Mouse (Mus musculus): Measurements from ENCODE around the gene Ttc19. TPM values are rescaled to one million over a fixed set of nuclear protein-coding genes. Genes with fewer than 3 reads are reported as not detected.

Gene Ttc19
- polyA plus RNA-seq (2015; fragmentation: Illumina TruSeq; extraction: RNeasy Lipid Tissue Mini Kit (QIAGEN cat#74804); ENCODE audit: low read depth, low replicate concordance): 91.1 TPM

DNA sequence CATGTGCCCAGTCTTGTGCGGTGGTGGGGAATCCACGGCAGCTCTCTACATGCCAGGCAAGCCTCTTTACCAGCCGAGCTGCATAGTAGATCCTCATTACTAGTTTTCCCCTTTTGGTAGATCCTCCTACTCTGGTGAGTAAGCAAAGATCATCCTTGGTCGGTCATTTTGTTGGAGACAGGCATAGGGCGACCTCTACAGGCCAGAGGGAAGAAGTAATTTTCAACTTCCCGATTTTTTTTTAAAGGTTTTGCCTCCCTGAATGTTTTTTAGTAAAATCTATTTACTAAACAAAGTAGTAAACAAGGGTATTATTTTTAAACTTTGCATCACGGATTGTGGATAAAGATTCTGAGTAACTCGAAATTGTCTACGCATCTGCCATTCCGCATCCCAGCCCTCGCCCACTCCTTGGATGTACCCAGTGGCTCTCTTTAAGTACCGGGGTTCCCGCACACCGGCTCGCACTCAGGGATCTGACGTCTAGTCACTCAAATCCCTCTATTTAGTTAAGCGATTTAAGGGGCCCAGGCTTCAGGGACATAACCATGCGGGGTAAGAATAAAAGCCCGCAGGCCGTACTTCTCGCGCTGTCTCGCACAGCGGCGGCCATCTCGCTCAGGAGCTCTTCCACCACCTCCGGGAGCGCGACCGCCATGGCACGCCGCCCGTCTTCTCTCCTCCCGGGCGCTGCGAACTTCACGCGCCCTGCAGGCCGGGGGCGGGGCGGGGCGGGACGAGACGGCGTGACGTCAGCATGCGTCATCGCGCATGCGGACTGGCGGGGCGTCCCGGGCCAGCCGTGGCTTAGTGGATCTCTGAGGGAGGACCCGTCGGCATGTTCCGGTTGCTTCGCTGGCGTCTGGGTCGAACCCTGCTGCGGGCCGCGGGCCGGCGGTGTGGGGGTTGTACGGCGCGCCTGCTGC lies at the start of gene Ttc19, which contains the start of gene Zswim7:
Gene Ttc19 (plus strand): TSS at position 799 of the 926 bp plus-strand sequence.
Gene Zswim7 (minus strand): TSS at position 701 of the 926 bp plus-strand sequence.

DNA sequence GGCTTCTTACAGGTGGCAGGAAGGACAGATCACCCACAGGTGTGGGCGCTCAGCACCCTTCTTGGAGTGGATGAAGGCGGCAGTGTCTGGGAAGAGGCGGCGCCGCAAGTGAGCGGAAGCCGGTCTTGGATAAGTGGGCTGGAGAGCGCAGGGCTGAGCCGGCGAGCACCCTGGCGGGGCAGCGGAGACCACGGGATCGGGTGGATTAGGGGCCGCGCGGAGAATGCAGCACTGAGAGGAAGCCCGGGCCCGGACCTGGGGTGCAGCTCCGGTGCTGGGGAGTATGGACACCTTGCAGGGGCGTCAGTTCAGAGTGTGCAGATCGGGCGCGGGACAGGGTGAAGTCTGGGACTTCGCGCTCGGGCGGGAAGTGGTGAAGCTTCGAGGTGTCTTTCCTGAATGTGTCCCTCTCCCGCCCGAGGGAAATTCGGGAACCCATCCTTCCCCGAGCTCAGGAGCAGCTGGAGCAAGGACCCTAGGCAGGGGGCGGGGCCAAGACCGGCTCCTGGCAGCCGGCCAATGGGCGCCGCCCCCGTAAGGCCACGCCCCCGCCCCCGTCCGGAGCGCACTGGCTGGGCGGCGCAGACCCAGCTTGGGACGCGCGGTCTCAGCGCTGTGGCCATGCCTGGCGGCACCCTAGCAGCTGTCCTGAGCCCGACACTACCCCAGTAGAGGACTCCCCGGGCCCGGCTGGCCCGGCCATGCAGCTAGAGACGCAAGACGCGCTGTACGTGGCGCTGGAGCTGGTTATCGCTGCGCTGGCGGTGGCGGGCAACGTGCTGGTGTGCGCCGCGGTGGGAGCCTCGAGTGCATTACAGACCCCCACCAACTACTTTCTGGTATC lies 32.6 kb upstream of the Ttc19 start, which contains the start of gene Adora2b:
Gene Adora2b (plus strand): TSS at position 584 of the 844 bp plus-strand sequence.

Other genes with a start within 250 kb of the Ttc19 start
- gene Adora2b, start 32.5 kb upstream of the Ttc19 start, polyA plus RNA-seq (2015; fragmentation: Illumina TruSeq; extraction: RNeasy Lipid Tissue Mini Kit (QIAGEN cat#74804); ENCODE audit: low read depth, low replicate concordance): 5.1 TPM
- gene Zswim7, start 98 bp upstream of the Ttc19 start, polyA plus RNA-seq (2015; fragmentation: Illumina TruSeq; extraction: RNeasy Lipid Tissue Mini Kit (QIAGEN cat#74804); ENCODE audit: low read depth, low replicate concordance): 26.7 TPM
- gene Pigl, start 177.0 kb downstream of the Ttc19 start, polyA plus RNA-seq (2015; fragmentation: Illumina TruSeq; extraction: RNeasy Lipid Tissue Mini Kit (QIAGEN cat#74804); ENCODE audit: low read depth, low replicate concordance): 7.7 TPM
- gene Ncor1, start 177.1 kb downstream of the Ttc19 start, polyA plus RNA-seq (2015; fragmentation: Illumina TruSeq; extraction: RNeasy Lipid Tissue Mini Kit (QIAGEN cat#74804); ENCODE audit: low read depth, low replicate concordance): 118 TPM

All from brain, adult 10 weeks (tissue).